Comparison of ENCODE assay signal across 8 mouse cellular contexts in the genomic region with DNA sequence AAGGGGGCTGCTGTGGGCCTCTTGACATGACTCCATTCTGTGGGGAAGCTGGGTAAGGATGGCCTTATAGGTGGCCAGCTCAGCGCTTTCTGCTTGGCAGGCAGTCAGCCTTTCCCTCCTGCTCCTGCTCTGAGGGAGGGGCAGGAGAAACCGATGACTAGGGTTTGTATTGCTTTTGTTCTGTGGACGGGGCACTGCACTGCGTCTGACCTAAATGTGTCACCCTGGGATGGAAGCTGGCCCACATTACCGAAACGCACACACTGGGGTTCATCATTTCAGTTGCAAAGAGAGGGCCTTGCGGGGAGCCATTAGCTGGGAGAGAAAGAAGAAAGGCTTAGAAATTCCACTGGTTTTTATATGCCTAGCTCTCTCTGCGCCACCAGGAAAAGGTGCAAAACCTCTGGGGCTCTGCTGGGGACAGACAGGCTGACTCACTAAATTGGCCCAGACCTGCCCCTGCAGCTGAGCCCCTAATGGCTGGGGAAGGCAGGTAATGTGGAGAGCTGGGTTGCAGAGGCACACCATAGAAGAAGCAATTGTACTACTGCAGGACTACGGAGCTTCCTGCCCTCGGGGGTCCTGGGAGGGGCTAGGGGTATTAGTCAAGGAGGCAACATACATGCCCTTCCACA. TPM values are rescaled to one million over a fixed set of nuclear protein-coding genes. Genes with fewer than 3 reads are reported as not detected.
A peak's percentile ranks its signal among the peaks of the same experiment; 100 is the strongest.
DNase-seq lines count a peak whose midpoint lies in the region; ATAC-seq and TF ChIP-seq lines count a peak whose summit lies in the region.

No protein-coding gene starts in this region.

- H3K36me3 ChIP-seq in ES-E14 (ENCODE audit: control insufficient read depth, insufficient read depth, low read length, poor library complexity, severe bottlenecking), result no peaks in the 10 kb centered on the region
- H3K36me3 ChIP-seq in embryonic facial prominence, embryonic 12.5 days, result no peaks in the 10 kb centered on the region
- no peaks in the 10 kb centered on the region for H3K36me3 ChIP-seq in intestine, embryonic 16.5 days (ENCODE audit: control insufficient read depth, insufficient read depth, low read length)
- H3K36me3 ChIP-seq in stomach, embryonic 15.5 days, result no peaks in the 10 kb centered on the region

- H3K9ac ChIP-seq in ES-E14 (ENCODE audit: insufficient read depth, low read depth, low read length, poor library complexity, severe bottlenecking), result no peak overlapping the region
- H3K9ac ChIP-seq in embryonic facial prominence, embryonic 12.5 days, result no peak overlapping the region
- H3K9ac ChIP-seq in intestine, embryonic 16.5 days (ENCODE audit: low read depth, low read length), result no peak overlapping the region
- no peak overlapping the region for H3K9ac ChIP-seq in stomach, embryonic 15.5 days

- no peaks in the 10 kb centered on the region for H3K9me3 ChIP-seq in ES-E14 (ENCODE audit: control insufficient read depth, insufficient read depth, low read depth, low read length)
- H3K9me3 ChIP-seq in embryonic facial prominence, embryonic 12.5 days, result no peaks in the 10 kb centered on the region
- H3K9me3 ChIP-seq in intestine, embryonic 16.5 days (ENCODE audit: control insufficient read depth, low read length), result no peaks in the 10 kb centered on the region
- no peaks in the 10 kb centered on the region for H3K9me3 ChIP-seq in stomach, embryonic 15.5 days

- peaks cover 7 to 31% of the 10 kb centered on the region in 2 experiments for H3K4me1 ChIP-seq in ES-E14 (ENCODE audit: control insufficient read depth in 2 of 2, insufficient read depth in 2 of 2, low read length in 2 of 2, poor library complexity in 1 of 2)
- H3K4me1 ChIP-seq in embryonic facial prominence, embryonic 12.5 days, result peaks cover 15% of the 10 kb centered on the region
- peaks cover 27% of the 10 kb centered on the region for H3K4me1 ChIP-seq in intestine, embryonic 16.5 days (ENCODE audit: control insufficient read depth, insufficient read depth, low read length)
- peaks cover 26% of the 10 kb centered on the region for H3K4me1 ChIP-seq in stomach, embryonic 15.5 days

- H3K27ac ChIP-seq in ES-E14 (ENCODE audit: insufficient read depth, low read depth, low read length, poor library complexity, severe bottlenecking), result 0 out of 2 replicates have a peak overlapping the region, but pooled peaks have one; percentile 3
- H3K27ac ChIP-seq in embryonic facial prominence, embryonic 12.5 days, result peak overlapping the region; percentile 47; the same call in 1 of the 2 replicates
- H3K27ac ChIP-seq in intestine, embryonic 16.5 days (ENCODE audit: low read length), result no peak overlapping the region
- peak overlapping the region; percentile 64 for H3K27ac ChIP-seq in stomach, embryonic 15.5 days

- intact Hi-C loops in heart, postnatal 36 days (cut with DNase I), result no loop called here

- peak; percentile 95 for DNase-seq in heart, adult 11 months
- no peak for DNase-seq in heart, postnatal 36 days
- DNase-seq in ES-E14 (ENCODE audit: low read depth, low spot score), result no peak
- no peak for DNase-seq in lung, adult 18-20 months
- no peak for DNase-seq in thymus, postnatal 4 days

- in situ Hi-C loops in ES-E14 (cut with MboI; ENCODE audit: low sequenced_read_pairs in 2 of 2, unreplicated experiment in 2 of 2), result no loop called here

- peak overlapping the region in 1 of 2 experiments; percentile 11; a peak in 1 of 4 replicates for H3K4me3 ChIP-seq in ES-E14 (ENCODE audit: insufficient read depth in 1 of 2, low read depth in 1 of 2, low read length in 2 of 2, poor library complexity in 1 of 2, severe bottlenecking in 1 of 2)
- H3K4me3 ChIP-seq in embryonic facial prominence, embryonic 12.5 days, result no peak overlapping the region
- H3K4me3 ChIP-seq in intestine, embryonic 16.5 days (ENCODE audit: low read length), result no peak overlapping the region
- no peak overlapping the region for H3K4me3 ChIP-seq in stomach, embryonic 15.5 days (replicated peaks)

- no peaks in the 10 kb centered on the region for H3K27me3 ChIP-seq in embryonic facial prominence, embryonic 12.5 days
- no peaks in the 10 kb centered on the region for H3K27me3 ChIP-seq in intestine, embryonic 16.5 days (replicated peaks; ENCODE audit: control insufficient read depth, insufficient read depth, low read length)
- H3K27me3 ChIP-seq in stomach, embryonic 15.5 days (replicated peaks), result no peaks in the 10 kb centered on the region

- 8% methylated on average over 10 of the region's 10 CpGs for WGBS in embryonic facial prominence, embryonic 12.5 days
- 33% methylated on average over 10 of the region's 10 CpGs for WGBS in intestine, embryonic 16.5 days
- 24% methylated on average over 10 of the region's 10 CpGs for WGBS in stomach, embryonic 15.5 days

- no peak for ATAC-seq in embryonic facial prominence, embryonic 12.5 days (ENCODE audit: insufficient number of reproducible peaks, insufficient read depth, low FRiP score, low TSS enrichment)
- ATAC-seq in intestine, embryonic 16.5 days, result peak; percentile 19; the same call in 1 of the 2 replicates
- ATAC-seq in stomach, embryonic 15.5 days (ENCODE audit: insufficient read depth, low FRiP score, low read depth), result no peak

- no peak overlapping the region for H3K4me2 ChIP-seq in embryonic facial prominence, embryonic 12.5 days (replicated peaks)
- H3K4me2 ChIP-seq in intestine, embryonic 16.5 days (ENCODE audit: low read depth, low read length), result no peak overlapping the region
- no peak overlapping the region; the same call in 1 of the 2 replicates for H3K4me2 ChIP-seq in stomach, embryonic 15.5 days

TF ChIP-seq in ES-E14, 5 proteins besides CTCF, POLR2A, EP300 and RAD21:
- TF ChIP-seq ZC3H11A (IDR thresholded peaks at IDR 0.05; ENCODE audit: borderline replicate concordance, low read depth, low read length), result no peak
- no peak for TF ChIP-seq CHD2 (IDR thresholded peaks at IDR 0.05; ENCODE audit: low read depth, low read length)
- no peak for TF ChIP-seq HCFC1 (IDR thresholded peaks at IDR 0.05; ENCODE audit: borderline replicate concordance, insufficient read depth, low read length)
- no peak for TF ChIP-seq ZNF384 (IDR thresholded peaks at IDR 0.05; ENCODE audit: low read depth, low read length)
- no peak for TF ChIP-seq MAFK (IDR thresholded peaks at IDR 0.05; ENCODE audit: insufficient read depth, low read depth, low read length)
TF ChIP-seq in ES-E14: peak in this region for 0.

RNA-seq across cellular contexts. Expression of gene Gramd4, which starts 55.3 kb away (rescaled TPM):
- total RNA-seq in heart, postnatal 36 days (2021), result 10 to 100 TPM; 29.6 to 35.3 TPM
- 19.6 and 24.5 TPM in 2 replicates for total RNA-seq in ES-E14 (2012; rRNA removed)
- polyA plus RNA-seq in embryonic facial prominence, embryonic 12.5 days (2016; fragmentation: Nextera tagmentation; extraction: Ambion mirVana), result 19.4 and 19.6 TPM in 2 replicates
- polyA plus RNA-seq in intestine, embryonic 16.5 days (2015; fragmentation: Nextera tagmentation; extraction: Ambion mirVana), result 9.1 and 9.5 TPM in 2 replicates
- polyA plus RNA-seq in stomach, embryonic 15.5 days (2015; fragmentation: Nextera tagmentation; extraction: Ambion mirVana), result 13.8 and 15.2 TPM in 2 replicates
